Mouse (Mus musculus) ES-CJ7 (cell line): ENCODE measurements around the gene Baz1b.

Experiments
- DNase-seq: peaks from one replicate; pipeline ENCODE4 v3.0.0; 2011; ENCODE audit warnings: low read depth, low spot score

Gene Baz1b

GRCm38 (mm10) chr5:135186621-135187348 lies at the start of gene Baz1b:
Baz1b (plus strand) TSS chr5:135187264.
- DNase-seq: peak; percentile 98

DNA sequence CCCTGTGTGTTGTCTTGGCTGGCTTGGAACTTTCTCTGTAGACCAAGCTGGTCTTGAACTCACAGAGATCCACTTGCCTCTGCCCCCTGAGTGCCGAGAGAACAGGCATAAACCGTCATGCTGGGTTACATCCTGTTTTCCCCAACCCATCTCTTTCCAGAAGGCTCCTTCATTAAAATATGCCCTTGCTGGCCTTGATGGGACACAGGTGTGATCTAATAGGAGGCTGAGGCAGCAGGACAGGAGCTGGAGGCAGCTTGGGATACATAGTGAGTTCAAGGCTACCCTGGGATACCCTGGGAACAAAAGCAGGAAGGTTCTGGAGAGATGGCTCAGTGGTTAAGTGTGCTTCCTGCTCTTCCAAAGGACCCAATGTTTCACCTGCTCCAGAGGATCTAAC lies 47.2 kb upstream of the Baz1b start:
- DNase-seq: no peak

DNA sequence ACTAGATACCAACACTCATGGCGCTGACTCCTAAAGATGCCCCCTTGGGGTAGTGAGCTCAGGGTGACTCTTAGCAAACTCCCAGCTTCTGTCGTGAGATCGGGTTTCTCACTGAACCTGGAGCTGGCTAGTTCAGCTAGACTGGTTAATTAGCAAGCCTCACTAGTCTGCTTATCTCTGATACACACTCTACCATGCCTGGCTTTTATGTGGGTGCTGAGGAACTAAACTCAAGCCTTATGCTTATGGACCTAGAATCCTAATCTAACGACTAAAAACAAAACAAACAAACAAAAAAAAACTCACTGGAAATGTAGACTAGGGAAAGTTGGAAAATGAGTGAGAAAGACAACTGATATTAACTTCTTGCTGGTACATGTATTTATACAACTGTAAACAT lies 42.6 kb upstream of the Baz1b start:
- DNase-seq: no peak

DNA sequence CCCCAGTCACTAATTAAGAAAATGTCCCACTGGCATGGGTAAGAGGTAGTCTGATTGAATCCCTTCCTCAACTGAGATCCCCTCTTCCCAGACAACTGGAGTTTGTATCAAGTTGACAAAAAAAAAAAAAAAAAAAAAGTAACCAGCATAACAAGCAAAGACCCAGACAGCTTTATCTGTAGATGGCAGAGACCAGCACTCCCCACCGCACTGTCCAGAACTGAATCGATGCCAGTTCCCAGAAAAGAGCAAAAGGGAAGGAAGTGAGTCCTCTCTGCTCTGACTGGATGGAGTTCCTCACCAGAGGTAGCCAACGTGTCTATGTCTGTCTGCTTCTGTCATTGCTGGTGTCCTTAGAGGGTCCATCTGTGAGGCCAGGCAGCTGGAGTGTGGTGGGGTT lies 41.5 kb upstream of the Baz1b start:
- DNase-seq: no peak

DNA sequence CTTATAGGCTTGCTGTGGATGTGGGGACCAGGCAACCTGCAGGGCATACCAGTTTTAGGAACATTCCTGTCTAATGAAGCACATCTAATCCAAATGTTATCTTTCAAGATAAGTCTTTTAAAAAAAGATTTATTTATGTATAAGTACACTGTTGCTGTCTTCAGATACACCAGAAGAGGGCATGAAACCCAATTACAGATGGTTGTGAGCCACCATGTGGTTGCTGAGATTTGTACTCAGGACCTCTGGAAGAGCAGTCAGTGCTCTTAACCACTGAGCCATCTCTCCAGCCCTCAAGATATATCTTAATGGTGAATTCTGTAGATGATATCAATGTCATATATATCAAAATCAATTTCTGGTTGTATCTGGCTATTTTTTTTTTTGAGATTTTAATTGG lies 41.1 kb upstream of the Baz1b start:
- no peak for DNase-seq

GRCm38 (mm10) chr5:135148715-135149052 lies 38.4 kb upstream of the Baz1b start:
- DNase-seq: no peak

GRCm38 (mm10) chr5:135149053-135149819 lies 37.8 kb upstream of the Baz1b start, which contains the start of gene Tbl2:
Tbl2 (plus strand) TSS chr5:135149657.
- DNase-seq: peak; percentile 100

- no peak for DNase-seq
These were observed 37.3 kb upstream of the Baz1b start for GRCm38 (mm10) chr5:135149820-135150178.

- DNase-seq: peak; percentile 69
These were observed 30.6 kb upstream of the Baz1b start for GRCm38 (mm10) chr5:135156496-135156895.

DNA sequence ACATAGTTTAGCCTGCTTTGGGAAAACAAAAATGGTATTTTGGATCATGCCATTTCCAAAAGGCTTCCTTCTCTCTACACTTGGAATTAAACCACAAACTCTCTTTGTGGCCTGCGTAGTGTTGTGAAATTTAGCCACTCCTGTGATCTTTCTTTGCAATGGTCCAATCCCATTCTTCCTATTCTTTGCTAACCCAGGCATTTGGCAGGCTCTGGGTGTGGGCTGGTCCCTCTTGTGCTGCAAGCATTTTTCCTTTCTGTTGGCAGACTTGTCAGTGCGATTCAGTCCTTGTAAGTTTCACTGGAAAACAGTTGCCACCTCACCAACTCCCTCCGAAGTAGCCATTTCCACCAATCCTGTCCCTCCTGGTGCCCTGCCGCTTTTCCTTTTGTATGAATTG lies 25.8 kb upstream of the Baz1b start:
- DNase-seq: no peak

- DNase-seq: no peak
These were observed 25.4 kb upstream of the Baz1b start for GRCm38 (mm10) chr5:135161650-135162049.

DNA sequence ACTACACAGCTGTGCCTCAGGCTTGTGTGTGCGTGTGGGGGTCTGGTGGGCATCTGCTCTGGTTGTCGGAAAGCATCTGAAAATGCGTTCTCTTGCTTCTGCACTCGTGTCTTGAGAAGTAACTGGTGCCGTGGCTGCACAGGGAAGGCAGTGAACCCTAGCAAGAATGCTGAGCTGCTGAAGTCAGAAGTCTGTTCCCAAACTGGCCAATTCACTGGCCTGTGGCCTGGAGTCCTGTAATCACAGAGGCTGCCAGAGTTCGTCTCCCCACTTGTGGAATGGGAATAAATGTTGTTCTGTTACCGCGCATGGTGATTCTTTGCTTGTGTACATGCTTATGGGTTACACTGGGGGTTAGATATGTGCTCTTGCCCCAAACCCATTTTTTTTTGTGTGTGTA lies 24.7 kb upstream of the Baz1b start:
- DNase-seq: no peak

DNA sequence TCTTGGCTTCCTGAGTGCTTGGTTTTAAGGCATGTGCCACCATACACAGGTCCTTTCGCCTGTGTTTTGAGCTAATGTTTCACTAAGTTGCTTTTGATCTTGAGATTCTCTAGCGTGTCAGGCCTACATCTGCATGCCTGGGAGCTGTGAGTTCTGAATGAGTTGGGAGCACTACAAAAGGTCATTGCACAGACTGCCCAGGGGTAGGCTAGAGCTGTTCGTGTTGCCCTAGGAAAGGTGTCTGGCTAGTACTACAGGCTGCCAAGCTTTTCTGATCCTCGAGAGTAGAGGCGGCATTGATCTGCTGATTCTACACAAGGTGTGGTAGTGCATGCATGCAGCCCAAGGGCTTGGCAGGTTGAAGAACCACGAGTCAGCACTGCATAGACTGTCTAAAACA lies 24.2 kb upstream of the Baz1b start:
- DNase-seq: no peak

- peak; percentile 49 for DNase-seq
These were observed 20.2 kb upstream of the Baz1b start for GRCm38 (mm10) chr5:135166909-135167308.

GRCm38 (mm10) chr5:135167469-135167868 lies 19.6 kb upstream of the Baz1b start:
- no peak for DNase-seq

GRCm38 (mm10) chr5:135168063-135169062 lies 18.7 kb upstream of the Baz1b start, which contains the start of gene Bcl7b:
Bcl7b (plus strand) TSS chr5:135168283.
- DNase-seq: peak; percentile 98

DNA sequence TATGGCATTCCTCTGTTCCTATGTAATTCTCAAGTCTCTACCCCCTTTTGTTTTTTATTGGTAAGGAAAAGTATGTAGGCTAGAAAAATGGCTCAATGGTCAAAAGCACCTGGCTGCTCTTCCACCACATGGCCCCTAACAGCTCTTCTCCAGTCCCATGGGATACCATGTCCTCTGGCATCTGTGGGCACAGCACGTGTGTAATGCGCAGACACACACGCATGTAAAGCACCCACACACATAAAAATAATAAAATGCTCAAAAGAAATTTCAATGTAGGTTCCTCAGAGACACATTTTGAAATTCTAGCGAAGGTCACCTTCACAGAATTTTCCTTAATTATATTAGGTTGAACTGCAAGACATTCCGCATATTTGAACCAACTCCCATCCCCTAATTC lies 17.6 kb upstream of the Baz1b start:
- DNase-seq: no peak

GRCm38 (mm10) chr5:135171688-135172220 lies 15.3 kb upstream of the Baz1b start:
- DNase-seq: no peak

GRCm38 (mm10) chr5:135172986-135173385 lies 14.1 kb upstream of the Baz1b start:
- no peak for DNase-seq

- DNase-seq: peak; percentile 57
These were observed 12.0 kb upstream of the Baz1b start for GRCm38 (mm10) chr5:135175086-135175485.

GRCm38 (mm10) chr5:135178523-135178922 lies 8.5 kb upstream of the Baz1b start:
- no peak for DNase-seq

DNA sequence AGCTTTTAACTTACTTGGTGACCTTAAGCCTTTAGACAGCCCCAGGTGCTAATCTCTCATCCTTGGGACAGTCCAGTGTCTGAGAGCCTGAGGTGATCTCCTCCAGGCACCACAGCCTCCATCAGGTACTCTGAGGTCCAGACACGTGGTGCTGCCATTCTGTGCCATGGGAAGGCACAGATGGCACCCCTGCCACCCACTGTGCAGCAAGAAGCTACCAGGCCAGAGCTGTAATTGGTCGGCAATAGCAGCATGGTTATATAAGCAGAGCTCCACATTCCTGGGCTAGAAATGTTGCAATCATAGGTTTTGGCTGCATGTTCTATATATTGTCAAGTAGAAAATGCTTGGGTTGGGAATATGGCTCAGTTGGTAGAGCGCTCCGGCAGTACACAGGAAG lies 8.1 kb upstream of the Baz1b start:
- DNase-seq: no peak
